Mouse (Mus musculus): ENCODE results near the gene Rps8.
"Not testable (repeated sequence)": the region's sequence is repeated elsewhere in the genome, so short reads cannot be mapped to it uniquely, and the experiment has no call there.

Rps8 gene

GRCm38 (mm10) chr4:117155792-117156355 is at the start of gene Rps8:
Gene Rps8, minus strand, starts transcription at chr4:117156243.
- DNase-seq = peak; percentile 87 to 92

GRCm38 (mm10) chr4:117202992-117203354 is 46.9 kb upstream of the Rps8 start:
- no peak for DNase-seq

- DNase-seq = peak; percentile 63 to 71
Measured at GRCm38 (mm10) chr4:117202046-117202991, 46.3 kb upstream of the Rps8 start.

- DNase-seq = no peak
Measured at GRCm38 (mm10) chr4:117191804-117192203, 35.8 kb upstream of the Rps8 start.

- DNase-seq = no peak
Measured at GRCm38 (mm10) chr4:117190660-117191059, 34.6 kb upstream of the Rps8 start.

- DNase-seq = peak; percentile 32 to 51
Measured at GRCm38 (mm10) chr4:117189856-117190543, 34.0 kb upstream of the Rps8 start.

- peak; percentile 93 to 95 for DNase-seq
Measured at GRCm38 (mm10) chr4:117189382-117189855, 33.4 kb upstream of the Rps8 start.

GRCm38 (mm10) chr4:117188969-117189368 is 32.9 kb upstream of the Rps8 start:
- DNase-seq = no peak

- DNase-seq = not testable (repeated sequence)
Measured at GRCm38 (mm10) chr4:117182759-117183096, 26.7 kb upstream of the Rps8 start.

- DNase-seq = peak; percentile 95
Measured at GRCm38 (mm10) chr4:117181863-117182758, 26.1 kb upstream of the Rps8 start, which contains the start of gene Kif2c. Gene Kif2c, minus strand, starts transcription at chr4:117182639.

- no peak for DNase-seq
Measured at GRCm38 (mm10) chr4:117169936-117170335, 13.9 kb upstream of the Rps8 start.

GRCm38 (mm10) chr4:117161183-117161582 is 5.1 kb upstream of the Rps8 start:
- no peak for DNase-seq

GRCm38 (mm10) chr4:117159666-117160065 is 3.6 kb upstream of the Rps8 start:
- no peak for DNase-seq

- no peak for DNase-seq
Measured at GRCm38 (mm10) chr4:117156372-117156771, 329 bp upstream of the Rps8 start.

- no peak for DNase-seq
Measured at GRCm38 (mm10) chr4:117155020-117155791, 837 bp downstream of the Rps8 start.

- peak in 1 of 2 experiments; percentile 38 for DNase-seq
Measured at GRCm38 (mm10) chr4:117152714-117153113, 3.3 kb downstream of the Rps8 start.

- DNase-seq = no peak
Measured at GRCm38 (mm10) chr4:117151416-117151815, 4.6 kb downstream of the Rps8 start.

- no peak for DNase-seq
Measured at GRCm38 (mm10) chr4:117150212-117150733, 5.8 kb downstream of the Rps8 start.

- no peak for DNase-seq
Measured at GRCm38 (mm10) chr4:117149291-117150211, 6.5 kb downstream of the Rps8 start.

GRCm38 (mm10) chr4:117148815-117149214 is 7.2 kb downstream of the Rps8 start:
- DNase-seq = no peak
